Mouse (Mus musculus) stomach, embryonic 14.5 days (tissue): ENCODE measurements around the gene Pcmtd2. TPM values are rescaled to one million over a fixed set of nuclear protein-coding genes. Genes with fewer than 3 reads are reported as not detected.
"Not testable (repeated sequence)": the region's sequence is repeated elsewhere in the genome, so short reads cannot be mapped to it uniquely, and the experiment has no call there.

Experiments used
- ATAC-seq: fragments of 200-750 bp; cut with Nextera tagmentation; 2 replicates; pipeline ENCODE4 v1.8.0; 2017; ENCODE audit warnings: low read depth, moderate TSS enrichment; ENCODE audit not compliant: insufficient number of reproducible peaks, insufficient read depth, low FRiP score
- H3K27ac ChIP-seq: fragments of 300-500 bp; sonication (generic); 2 replicates; pipeline ENCODE4 v1.5.1; 2014; ENCODE audit warnings: mild to moderate bottlenecking, low read length, moderate library complexity, mixed read lengths
- H3K27me3 ChIP-seq: fragments of 300-500 bp; sonication (generic); 2 replicates; pipeline ENCODE4 v1.6.1; 2014; ENCODE audit warnings: low read length, control low read depth, mixed read lengths; ENCODE audit not compliant: control insufficient read depth, insufficient read depth
- H3K36me3 ChIP-seq: fragments of 300-500 bp; sonication (generic); 2 replicates; pipeline ENCODE4 v1.6.1; 2014; ENCODE audit warnings: mild to moderate bottlenecking, control low read depth, low read length, moderate library complexity, mixed read lengths; ENCODE audit not compliant: control insufficient read depth, insufficient read depth
- H3K4me1 ChIP-seq: fragments of 300-500 bp; sonication (generic); 2 replicates; pipeline ENCODE4 v1.6.1; 2014; ENCODE audit warnings: low read length, control low read depth, mixed read lengths; ENCODE audit not compliant: control insufficient read depth, insufficient read depth
- H3K4me2 ChIP-seq: fragments of 300-500 bp; sonication (generic); replicated peaks from 2 replicates; pipeline ENCODE4 v1.6.1; 2014; ENCODE audit warnings: low read depth, low read length, control low read depth
- H3K4me3 ChIP-seq: fragments of 300-500 bp; sonication (generic); 2 replicates; pipeline ENCODE4 v1.5.1; 2014; ENCODE audit warnings: low read depth, low read length, control low read depth
- H3K9ac ChIP-seq: fragments of 300-500 bp; sonication (generic); replicated peaks from 2 replicates; pipeline ENCODE4 v1.6.1; 2014; ENCODE audit warnings: low read depth, mild to moderate bottlenecking, control low read depth, low read length, moderate library complexity, mixed read lengths
- H3K9me3 ChIP-seq: fragments of 300-500 bp; sonication (generic); 2 replicates; pipeline ENCODE4 v1.6.1; 2016; ENCODE audit warnings: low read depth, low read length, control low read depth; ENCODE audit not compliant: control insufficient read depth
- WGBS: fragments of 180-500 bp; shearing (Covaris S2); extraction: QIAGEN DNeasy Blood & Tissue Kit; methylation state at CpG from one replicate; pipeline ENCODE4 v1.1.7; 2014; 5-methylcytosine and 5-hydroxymethylcytosine counted together
- polyA plus RNA-seq: library from polyadenylated mRNA; unstranded; fragments of >200 nt; fragmentation: Nextera tagmentation; extraction: Ambion mirVana; gene quantifications from 2 replicates; pipeline ENCODE4 v1.2.1, GENCODE M21; 2014

The Pcmtd2 gene
- polyA plus RNA-seq: 25.4 and 30.5 TPM in 2 replicates

- WGBS: under 1% methylated on average over 35 of the region's 35 CpGs
Measured at GRCm38 (mm10) chr2:181837372-181838292, at the start of gene Pcmtd2. Pcmtd2 (plus strand) TSS chr2:181837854.

GRCm38 (mm10) chr2:181789396-181789795 is 48.3 kb upstream of the Pcmtd2 start:
- Histone ChIP-seq H3K9me3 (no peaks in the 10 kb centered on the region), H3K27ac (no peak overlapping the region), H3K36me3 (no peaks in the 10 kb centered on the region), H3K27me3 (no peaks in the 10 kb centered on the region), H3K9ac (no peak overlapping the region), H3K4me3 (no peak overlapping the region), H3K4me1 (no peaks in the 10 kb centered on the region), H3K4me2 (no peak overlapping the region)
- WGBS: 71% methylated on average over 6 of the region's 6 CpGs
- ATAC-seq: no peak

More at GRCm38 (mm10) chr2:181837372-181838292, at the start of gene Pcmtd2:
- H3K4me2 ChIP-seq: peak within 1 kb of the TSS; percentile 80
- no peaks in the 10 kb centered on the region for H3K9me3 ChIP-seq
- H3K36me3 ChIP-seq: peaks cover 2% of the 10 kb centered on the region; the same call in 1 of the 2 replicates
- no peaks in the 10 kb centered on the region for H3K27me3 ChIP-seq
- peak within 1 kb of the TSS; percentile 63 for H3K9ac ChIP-seq
- H3K4me1 ChIP-seq: peaks cover 5% of the 10 kb centered on the region
- peak within 1 kb of the TSS; percentile 68 for H3K4me3 ChIP-seq
- ATAC-seq: peak; percentile 98
- H3K27ac ChIP-seq: peak within 1 kb of the TSS; percentile 82

- not testable (repeated sequence) for H3K4me2 ChIP-seq, H3K4me3 ChIP-seq, H3K4me1 ChIP-seq, ATAC-seq, H3K9me3 ChIP-seq, H3K36me3 ChIP-seq, H3K9ac ChIP-seq, H3K27me3 ChIP-seq, H3K27ac ChIP-seq
- WGBS: 84% methylated on average over 8 of the region's 8 CpGs
Measured at GRCm38 (mm10) chr2:181793186-181793585, 44.5 kb upstream of the Pcmtd2 start.

- H3K9me3 ChIP-seq: no peaks in the 10 kb centered on the region
Measured at GRCm38 (mm10) chr2:181795641-181796130, 42.0 kb upstream of the Pcmtd2 start.

GRCm38 (mm10) chr2:181797672-181798071 is 40.0 kb upstream of the Pcmtd2 start:
- H3K27ac ChIP-seq: no peak overlapping the region

More at GRCm38 (mm10) chr2:181795641-181796130, 42.0 kb upstream of the Pcmtd2 start:
- Histone ChIP-seq H3K27ac (no peak overlapping the region), H3K36me3 (no peaks in the 10 kb centered on the region), H3K9ac (no peak overlapping the region), H3K4me3 (no peak overlapping the region), H3K4me1 (no peaks in the 10 kb centered on the region), H3K27me3 (no peaks in the 10 kb centered on the region), H3K4me2 (no peak overlapping the region)
- 59% methylated on average over 3 of the region's 3 CpGs for WGBS
- peak; percentile 46; the same call in 1 of the 2 replicates for ATAC-seq

GRCm38 (mm10) chr2:181829032-181829650 is 8.5 kb upstream of the Pcmtd2 start:
- Histone ChIP-seq H3K27me3 (no peaks in the 10 kb centered on the region), H3K36me3 (no peaks in the 10 kb centered on the region), H3K9me3 (no peaks in the 10 kb centered on the region), H3K9ac (no peak overlapping the region), H3K4me2 (no peak overlapping the region), H3K27ac (no peak overlapping the region), H3K4me3 (no peak overlapping the region), H3K4me1 (no peaks in the 10 kb centered on the region)
- ATAC-seq: no peak
- WGBS: 61% methylated on average over 2 of the region's 2 CpGs

More at GRCm38 (mm10) chr2:181797672-181798071, 40.0 kb upstream of the Pcmtd2 start:
- Histone ChIP-seq H3K9me3 (no peaks in the 10 kb centered on the region), H3K4me3 (no peak overlapping the region), H3K9ac (no peak overlapping the region), H3K4me1 (no peaks in the 10 kb centered on the region), H3K4me2 (no peak overlapping the region), H3K36me3 (no peaks in the 10 kb centered on the region), H3K27me3 (no peaks in the 10 kb centered on the region)
- 71% methylated on average over 8 of the region's 8 CpGs for WGBS
- ATAC-seq: no peak

GRCm38 (mm10) chr2:181832745-181833144 is 4.9 kb upstream of the Pcmtd2 start:
- no peaks in the 10 kb centered on the region for H3K9me3 ChIP-seq
- 83% methylated on average over 2 of the region's 2 CpGs for WGBS
- no peak overlapping the region for H3K9ac ChIP-seq

GRCm38 (mm10) chr2:181838293-181838680 is 633 bp downstream of the Pcmtd2 start:
- H3K27ac ChIP-seq: peak overlapping the region; percentile 82
- 3% methylated on average over 3 of the region's 3 CpGs for WGBS
- peaks cover 2% of the 10 kb centered on the region; the same call in 1 of the 2 replicates for H3K36me3 ChIP-seq
- H3K4me1 ChIP-seq: peaks cover 5% of the 10 kb centered on the region
- peak; percentile 12; the same call in 1 of the 2 replicates for ATAC-seq
- H3K4me2 ChIP-seq: peak overlapping the region; percentile 80
- H3K9ac ChIP-seq: peak overlapping the region; percentile 63
- H3K9me3 ChIP-seq: no peaks in the 10 kb centered on the region
- peak overlapping the region; percentile 68 for H3K4me3 ChIP-seq
- no peaks in the 10 kb centered on the region for H3K27me3 ChIP-seq

More at GRCm38 (mm10) chr2:181832745-181833144, 4.9 kb upstream of the Pcmtd2 start:
- Histone ChIP-seq H3K4me1 (no peaks in the 10 kb centered on the region), H3K27me3 (no peaks in the 10 kb centered on the region), H3K4me2 (no peak overlapping the region), H3K4me3 (no peak overlapping the region), H3K36me3 (no peaks in the 10 kb centered on the region), H3K27ac (no peak overlapping the region)
- ATAC-seq: no peak
